Mouse (Mus musculus) G1E-ER4 (cell line): ENCODE results near the gene Kcnj14. TPM values are rescaled to one million over a fixed set of nuclear protein-coding genes. Genes with fewer than 3 reads are reported as not detected.

Experiments
- GATA1 ChIP-seq: IDR thresholded peaks from one replicate; pipeline ENCODE4 v1.8.0; 2012; ENCODE audit warnings: low read length, inconsistent platforms
- polyA plus RNA-seq: library from polyadenylated mRNA; stranded (reverse); fragments of >175 nt; gene quantifications from 2 replicates; pipeline ENCODE4 v1.2.3, GENCODE M21; 2012

The Kcnj14 gene
- polyA plus RNA-seq, result 1.1 and 1.3 TPM in 2 replicates

DNA sequence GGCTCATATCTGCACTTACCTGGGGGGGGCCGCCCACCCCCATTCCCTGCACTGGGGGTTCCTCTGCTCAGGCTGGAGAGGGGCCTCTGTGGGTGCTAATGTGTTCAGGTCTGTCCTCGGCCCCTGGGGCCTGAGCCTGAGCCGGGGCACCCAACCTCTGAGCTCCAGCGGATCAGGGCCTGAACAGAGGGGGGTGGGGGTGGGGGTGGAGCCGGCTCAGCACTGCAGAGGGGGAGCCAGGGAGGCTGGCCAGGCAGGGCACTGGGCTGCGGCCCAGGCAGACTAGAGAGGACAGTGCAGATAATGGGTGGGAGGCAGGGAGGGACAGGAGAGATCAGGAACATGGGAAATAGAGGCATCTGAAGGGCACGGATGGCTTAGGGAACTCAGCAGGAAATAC, at the start of gene Kcnj14:
Gene Kcnj14 (minus strand): TSS at position 185 of the 400 bp plus-strand sequence.
- TF ChIP-seq GATA1, result no peak

DNA sequence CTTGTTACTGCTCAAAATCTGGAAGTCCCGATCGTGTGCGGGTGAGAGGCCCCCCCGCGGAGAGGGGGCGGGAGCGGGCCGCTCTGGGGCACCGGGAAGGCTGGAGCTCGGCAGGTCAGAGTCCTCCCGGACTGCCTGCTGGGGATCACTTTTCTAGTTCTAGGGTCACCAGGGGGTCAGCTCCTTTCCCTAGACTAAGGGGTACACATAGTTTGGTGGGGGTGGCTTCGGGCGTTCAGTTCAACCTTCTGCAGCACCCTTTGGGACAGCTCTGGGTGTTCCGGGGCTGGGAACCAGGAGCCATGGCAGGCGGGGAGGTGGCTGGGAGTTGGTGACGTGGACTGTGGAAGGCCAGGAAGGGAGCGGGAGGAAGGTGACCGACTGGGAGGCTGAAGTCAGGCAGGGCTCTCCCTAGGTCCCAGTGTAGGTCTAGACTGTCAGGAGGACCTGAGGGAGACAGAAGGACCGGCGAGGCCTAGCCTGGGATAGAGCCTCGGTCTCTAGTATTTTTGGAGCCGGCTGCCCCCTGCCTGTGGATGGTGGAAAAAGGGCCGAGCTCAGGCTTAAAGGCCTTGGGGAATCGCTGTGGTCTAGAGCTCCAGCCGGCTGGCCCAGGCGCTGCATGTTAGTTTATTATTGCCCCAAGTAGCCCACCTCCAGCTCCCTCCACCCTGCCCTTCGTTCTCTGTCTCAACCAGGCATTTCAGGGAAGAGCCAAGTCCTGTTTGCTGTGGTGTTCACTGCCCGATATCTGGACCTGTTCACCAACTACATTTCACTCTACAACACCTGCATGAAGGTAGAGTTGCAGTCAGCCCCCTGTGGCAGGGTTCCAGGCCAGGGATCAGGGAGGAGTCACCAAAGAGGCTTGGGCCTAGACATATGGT, 48.7 kb upstream of the Kcnj14 start:
- TF ChIP-seq GATA1, result no peak

GRCm38 (mm10) chr7:45872624-45873023, 48.0 kb upstream of the Kcnj14 start, which contains the start of gene Kdelr1:
TSS of gene Kdelr1 (plus strand) at chr7:45872772.
- TF ChIP-seq GATA1, result no peak

DNA sequence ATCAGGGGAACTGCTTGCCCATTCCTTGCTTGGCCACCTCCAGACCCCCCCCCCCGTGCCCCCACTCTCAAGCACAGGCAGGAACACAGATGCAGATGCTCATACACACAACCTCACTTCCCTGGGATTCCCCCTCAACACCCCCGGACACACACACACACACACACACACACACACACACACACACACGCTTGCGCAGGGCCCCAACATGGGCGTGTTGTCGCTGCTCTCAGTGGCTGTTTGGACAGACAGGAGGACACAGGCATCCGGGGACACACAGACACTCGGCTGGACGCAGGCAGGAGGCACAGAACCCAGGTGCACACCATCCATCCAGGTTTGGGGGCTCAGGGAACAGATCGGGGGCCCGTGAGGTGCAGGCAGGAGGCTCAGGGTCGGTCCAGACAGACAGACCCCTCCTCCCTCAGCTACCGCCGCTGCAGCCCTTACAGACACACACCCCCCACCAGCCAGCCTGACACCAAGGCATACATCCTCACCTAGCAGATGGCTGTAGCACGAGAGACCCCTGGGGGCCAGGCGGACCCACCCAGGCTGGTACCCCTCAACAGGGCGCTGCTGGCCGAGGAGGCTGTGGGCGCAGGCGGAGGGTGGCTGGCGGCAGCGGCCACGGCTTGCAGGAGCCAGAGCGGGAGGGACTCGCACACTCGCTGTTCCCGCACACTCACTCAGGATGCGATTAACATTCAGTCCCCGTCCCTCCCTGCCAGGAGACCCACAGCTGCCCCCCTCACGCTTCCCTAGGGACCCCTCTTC, 45.9 kb upstream of the Kcnj14 start:
- TF ChIP-seq GATA1, result no peak

DNA sequence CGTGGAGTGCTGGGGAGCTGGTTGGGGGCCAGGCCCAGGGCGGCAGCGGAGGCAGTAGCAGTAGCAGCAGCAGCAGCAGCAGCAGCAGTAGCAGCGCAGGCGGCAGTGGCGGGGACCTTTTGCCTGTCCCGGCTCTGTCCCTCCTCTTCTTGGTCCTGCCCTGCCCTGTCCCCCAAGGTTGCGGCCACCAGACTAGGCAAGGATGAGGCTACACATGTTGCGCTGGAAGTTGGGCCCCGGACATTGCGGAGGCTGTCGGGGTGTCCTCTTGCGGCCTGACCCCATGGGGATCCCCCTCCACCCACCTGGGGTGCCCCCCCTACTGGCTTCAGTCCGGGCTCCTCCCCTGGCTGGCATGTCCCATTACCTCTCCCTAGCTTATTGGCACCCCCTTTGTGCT, 45.2 kb upstream of the Kcnj14 start:
- no peak for TF ChIP-seq GATA1

DNA sequence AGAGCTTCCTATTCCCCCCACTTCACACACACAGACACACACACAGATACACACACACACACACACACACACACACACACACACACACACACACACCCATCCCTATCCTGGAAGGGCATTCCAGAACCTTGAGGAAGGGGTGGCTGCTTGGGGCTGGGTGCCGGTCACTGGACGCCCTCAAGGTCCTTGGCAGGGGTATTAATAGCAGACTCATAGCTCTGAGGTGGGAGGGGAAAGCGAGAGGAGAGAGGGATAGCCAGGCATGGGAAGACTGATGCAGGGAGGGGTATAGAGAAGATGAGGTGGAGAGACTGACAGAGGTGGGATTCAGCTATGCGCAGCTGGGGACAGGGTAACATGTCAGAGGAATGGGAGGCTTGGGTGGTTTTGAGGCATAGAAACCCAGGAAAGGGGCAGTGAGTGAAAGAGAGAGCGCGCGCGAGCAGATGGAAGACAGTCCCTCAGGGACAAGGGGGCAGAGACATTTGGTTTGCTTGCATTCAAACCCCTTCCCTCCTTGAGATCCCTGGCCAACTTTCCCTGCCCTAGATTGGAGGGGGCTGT, 44.6 kb upstream of the Kcnj14 start:
- TF ChIP-seq GATA1, result no peak

DNA sequence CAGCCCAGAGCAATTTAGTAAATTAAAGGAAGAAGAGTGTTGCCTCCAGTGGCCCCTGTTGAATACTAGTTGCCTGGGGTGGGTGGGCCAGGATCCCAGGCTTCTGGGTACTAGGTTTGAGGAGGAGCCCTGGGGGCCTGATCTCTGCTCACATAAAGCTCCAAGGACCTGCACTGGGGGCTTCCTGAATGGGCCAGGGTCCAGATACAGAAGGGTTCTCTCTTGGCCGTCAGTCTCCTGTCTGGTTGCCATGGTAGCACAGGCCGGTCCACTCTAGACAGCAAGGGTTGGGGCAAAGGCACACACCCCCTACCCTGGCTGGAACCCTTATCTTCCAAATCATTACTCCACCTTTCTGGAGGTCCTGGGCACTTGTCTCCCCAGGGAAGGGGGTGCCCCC, 43.3 kb upstream of the Kcnj14 start:
- TF ChIP-seq GATA1, result no peak

DNA sequence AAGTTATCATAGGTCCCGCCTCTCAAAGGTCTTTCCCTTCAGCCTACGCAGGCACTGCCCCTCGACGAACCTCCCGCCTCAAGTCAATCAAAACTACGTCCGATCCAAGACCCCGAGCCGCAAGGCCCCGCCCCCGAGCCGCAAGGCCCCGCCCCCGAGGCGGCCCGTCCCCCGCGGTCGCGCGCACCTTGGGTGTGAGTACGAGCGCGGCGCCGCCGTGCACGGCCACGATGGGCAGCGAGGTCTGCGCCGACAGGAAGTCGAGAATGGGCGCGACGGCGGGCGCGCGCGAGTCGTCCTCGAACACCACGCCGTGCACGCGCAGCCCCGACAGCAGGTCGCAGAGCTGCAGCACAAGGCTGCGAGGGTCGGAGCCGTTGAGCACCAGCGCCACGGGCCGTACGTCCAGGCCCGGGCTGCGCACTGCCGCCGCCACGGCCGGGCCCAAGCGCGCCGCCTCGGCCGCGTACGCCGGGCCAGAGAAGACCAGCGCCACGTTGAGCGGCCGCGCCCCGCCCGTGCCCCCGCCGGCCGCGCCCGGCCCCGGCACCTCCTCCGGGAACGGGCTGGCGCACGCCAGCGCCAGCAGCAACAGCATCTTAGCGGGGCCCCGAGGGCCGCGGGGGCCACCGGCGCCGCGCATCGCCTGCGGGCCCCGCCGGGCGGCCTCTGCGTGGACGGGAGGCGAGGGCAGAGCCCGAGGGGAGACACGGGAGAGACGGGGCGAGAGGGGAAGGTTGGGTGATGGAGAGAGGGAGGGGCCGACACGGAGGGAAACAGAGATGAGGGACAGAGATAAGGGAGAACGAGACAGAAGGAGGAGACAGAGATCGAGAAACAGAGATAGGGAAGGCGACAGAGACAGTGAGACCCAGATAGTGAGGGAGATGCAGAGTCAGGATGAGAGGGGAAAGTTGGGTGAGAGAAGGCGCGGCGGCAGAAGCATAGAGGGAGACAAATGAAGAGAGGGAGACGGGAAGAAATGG, 41.6 kb upstream of the Kcnj14 start:
- TF ChIP-seq GATA1, result no peak

DNA sequence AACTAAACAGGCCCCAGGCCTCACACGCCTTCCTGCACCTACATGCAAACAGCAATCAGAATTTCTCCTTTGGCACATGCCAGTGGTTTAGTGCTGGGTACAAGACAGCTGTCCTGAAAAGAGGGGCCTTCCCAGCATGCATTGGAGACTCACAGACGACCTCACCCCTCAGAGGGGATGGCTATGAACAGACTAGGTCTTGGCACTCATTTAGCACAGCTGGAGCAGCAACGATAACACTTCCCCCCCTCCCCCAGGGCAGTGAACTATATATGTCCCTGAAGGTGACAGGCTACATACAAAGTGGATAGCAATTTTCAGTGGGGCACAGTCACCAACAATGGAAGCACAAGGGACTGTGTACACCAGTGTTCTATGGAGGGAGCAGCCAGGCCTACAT, 39.9 kb upstream of the Kcnj14 start:
- TF ChIP-seq GATA1, result no peak

DNA sequence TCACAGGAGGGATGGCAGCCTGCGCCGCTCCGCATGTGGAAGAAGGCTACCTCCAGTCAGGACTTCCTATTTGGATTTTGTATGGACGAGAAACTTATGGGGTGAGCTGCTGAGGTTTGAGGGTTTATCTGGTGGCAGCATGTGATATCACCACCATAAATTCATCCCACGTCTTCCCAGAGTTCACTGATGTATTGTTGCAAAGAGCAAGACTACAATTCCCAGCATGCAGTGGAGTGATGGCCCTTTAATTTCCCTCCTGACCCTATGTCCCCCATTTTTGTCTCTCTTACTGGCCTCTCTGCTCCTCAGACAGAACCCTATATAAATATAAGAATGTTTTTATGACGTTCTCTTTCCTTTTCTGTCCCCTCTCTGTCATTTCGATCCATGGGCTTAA, 38.2 kb upstream of the Kcnj14 start:
- no peak for TF ChIP-seq GATA1

DNA sequence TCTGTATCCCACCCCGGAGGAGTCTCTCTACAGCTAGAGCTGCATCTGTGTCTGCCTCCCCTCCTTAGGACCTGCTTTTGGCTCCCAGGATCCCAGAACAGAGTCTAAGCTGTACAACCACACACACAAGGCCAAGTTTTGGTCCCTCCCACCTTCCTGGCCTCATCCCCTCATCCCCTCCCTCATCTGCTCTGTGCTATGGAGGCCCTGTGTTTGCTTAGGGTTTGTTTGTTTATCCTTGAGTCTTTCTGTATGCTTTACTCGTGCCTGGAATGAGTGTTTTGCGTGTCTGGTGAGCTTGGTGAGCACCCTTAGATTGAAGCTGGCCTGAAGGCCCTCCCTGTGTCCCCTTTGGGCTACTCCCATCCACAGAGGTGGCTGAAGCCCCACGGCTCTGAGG, 34.4 kb upstream of the Kcnj14 start:
- TF ChIP-seq GATA1, result no peak

DNA sequence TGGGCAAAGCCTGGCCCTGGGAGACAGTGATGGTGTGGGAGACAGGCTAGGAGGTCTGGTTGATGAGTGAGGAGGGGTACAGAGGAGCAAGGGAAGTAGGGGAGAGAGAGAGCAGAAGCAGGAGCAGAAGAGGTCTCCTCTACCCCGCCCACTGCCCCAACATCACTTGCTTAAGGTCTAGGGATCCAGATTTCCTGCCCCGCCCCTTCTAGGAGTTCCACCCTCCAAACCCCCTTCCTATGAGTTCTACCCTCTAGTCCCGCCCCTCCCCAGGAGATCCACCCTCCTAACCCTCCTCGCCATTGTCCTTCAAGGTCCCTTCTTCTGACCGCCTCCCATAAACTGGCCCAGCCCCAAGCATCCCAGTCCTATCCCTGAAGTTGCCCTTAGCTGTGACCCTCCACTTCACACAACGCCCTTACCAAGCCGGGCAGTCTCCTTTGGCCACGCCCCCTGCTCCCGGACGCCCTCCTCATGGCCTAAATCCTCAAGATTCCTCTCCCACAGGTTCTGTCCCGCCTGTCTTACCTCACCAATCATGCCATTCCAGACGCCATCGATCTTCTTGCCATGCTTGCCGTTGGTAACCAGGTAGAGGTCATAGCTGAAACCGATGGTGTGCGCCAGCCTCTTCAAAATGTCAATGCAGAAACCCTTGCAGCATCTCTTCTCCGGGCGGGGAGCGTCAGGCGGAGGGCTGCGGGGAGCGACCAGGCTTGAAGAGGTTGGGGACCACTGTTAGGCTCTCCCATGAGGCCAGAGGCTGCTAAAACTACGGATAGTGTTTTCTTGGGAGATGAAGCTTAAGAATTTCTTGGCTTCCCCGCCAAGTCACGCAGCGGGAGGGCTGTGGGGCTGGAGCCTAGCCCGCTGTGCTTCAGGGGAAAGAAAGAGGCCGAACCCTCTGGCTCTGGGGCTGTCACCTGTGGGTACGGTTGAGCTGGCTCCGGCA, 32.6 kb upstream of the Kcnj14 start:
- TF ChIP-seq GATA1, result no peak

- no peak for TF ChIP-seq GATA1
Measured at GRCm38 (mm10) chr7:45853089-45853488, 28.5 kb upstream of the Kcnj14 start.

GRCm38 (mm10) chr7:45850661-45851060, 26.1 kb upstream of the Kcnj14 start:
- TF ChIP-seq GATA1, result no peak
